Comparison of ENCODE assay signal across 8 mouse cellular contexts in genomic region chr11:5762633-5762982, GRCm38 (mm10). TPM values are rescaled to one million over a fixed set of nuclear protein-coding genes. Genes with fewer than 3 reads are reported as not detected.
A peak's percentile ranks its signal among the peaks of the same experiment; 100 is the strongest.
DNase-seq lines count a peak whose midpoint lies in the region; ATAC-seq and TF ChIP-seq lines count a peak whose summit lies in the region.

No protein-coding gene starts in this region.

- H3K4me3 ChIP-seq in lung, embryonic 15.5 days: peak overlapping the region; percentile 85
- peak overlapping the region; percentile 72 for H3K4me3 ChIP-seq in limb, embryonic 14.5 days (replicated peaks; ENCODE audit: low read length)
- peak overlapping the region; percentile 47 for H3K4me3 ChIP-seq in small intestine, adult 2 months (ENCODE audit: low read depth, low read length)

- ATAC-seq in lung, embryonic 15.5 days (ENCODE audit: borderline replicate concordance, extremely low read depth, low FRiP score, low TSS enrichment): 0 out of 2 replicates have a peak, but pooled peaks have one; percentile 36
- 0 out of 2 replicates have a peak, but pooled peaks have one; percentile 15 for ATAC-seq in erythroid progenitor cell, adult 5-6 weeks (replicated peaks; ENCODE audit: low FRiP score, poor library complexity, severe bottlenecking)
- peak; percentile 35; the same call in 1 of the 2 replicates for ATAC-seq in limb, embryonic 14.5 days (ENCODE audit: low FRiP score, low read depth)

- H3K36me3 ChIP-seq in lung, embryonic 15.5 days: peaks cover 6% of the 10 kb centered on the region; the same call in 1 of the 2 replicates
- H3K36me3 ChIP-seq in limb, embryonic 14.5 days (ENCODE audit: control insufficient read depth, insufficient read depth, low read length): peaks cover 3% of the 10 kb centered on the region; the same call in 1 of the 2 replicates
- H3K36me3 ChIP-seq in small intestine, adult 2 months (ENCODE audit: control insufficient read depth, insufficient read depth, low read length): peaks cover 4% of the 10 kb centered on the region; the same call in 1 of the 2 replicates

- DNase-seq in lung, adult 18-20 months: no peak
- DNase-seq in limb, embryonic 14.5 days (ENCODE audit: low spot score): no peak
- DNase-seq in right cerebral cortex, postnatal 10 days (ENCODE audit: low spot score in 2 of 2): no peak
- DNase-seq in ovary, postnatal 14 days (ENCODE audit: low spot score): no peak
- no peak for DNase-seq in layer of hippocampus, postnatal 36 days

- 12% methylated on average over 6 of the region's 6 CpGs for WGBS in lung, embryonic 15.5 days
- WGBS in limb, embryonic 14.5 days: 15% methylated on average over 6 of the region's 6 CpGs
- WGBS in small intestine, adult 2 months: 9% methylated on average over 6 of the region's 6 CpGs

- no peak for TF ChIP-seq POLR2A in limb, embryonic 14.5 days (IDR thresholded peaks at IDR 0.05; ENCODE audit: borderline replicate concordance, extremely low read depth, insufficient read depth, insufficient read length)
- TF ChIP-seq POLR2A in small intestine, adult 2 months (IDR thresholded peaks at IDR 0.05; ENCODE audit: low read depth, low read length): no peak

- no peaks in the 10 kb centered on the region for H3K27me3 ChIP-seq in lung, embryonic 15.5 days
- H3K27me3 ChIP-seq in limb, embryonic 14.5 days (ENCODE audit: control insufficient read depth, insufficient read depth, low read length): no peaks in the 10 kb centered on the region
- no peaks in the 10 kb centered on the region for H3K27me3 ChIP-seq in small intestine, adult 2 months (ENCODE audit: control insufficient read depth, insufficient read depth, low read length)

- H3K9ac ChIP-seq in lung, embryonic 15.5 days: peak overlapping the region; percentile 7; the same call in 1 of the 2 replicates
- H3K9ac ChIP-seq in limb, embryonic 14.5 days (ENCODE audit: low read depth, low read length, severe bottlenecking): peak overlapping the region; percentile 83

- no peaks in the 10 kb centered on the region for H3K9me3 ChIP-seq in lung, embryonic 15.5 days
- no peaks in the 10 kb centered on the region for H3K9me3 ChIP-seq in limb, embryonic 14.5 days (ENCODE audit: control insufficient read depth, low read length)

- peak overlapping the region; percentile 97; the same call in 1 of the 2 replicates for H3K27ac ChIP-seq in lung, embryonic 15.5 days
- peak overlapping the region; percentile 91; the same call in 1 of the 2 replicates for H3K27ac ChIP-seq in limb, embryonic 14.5 days (replicated peaks; ENCODE audit: low read depth, low read length)
- H3K27ac ChIP-seq in small intestine, adult 2 months (ENCODE audit: insufficient read depth, low read depth, low read length): no peak overlapping the region

- no peak for TF ChIP-seq CTCF in small intestine, adult 2 months (IDR thresholded peaks at IDR 0.05; ENCODE audit: extremely low read depth, insufficient read length, insufficient replicate concordance, low read depth, low read length)

- peak overlapping the region; percentile 78 for H3K4me2 ChIP-seq in lung, embryonic 15.5 days
- peak overlapping the region; percentile 80 for H3K4me2 ChIP-seq in limb, embryonic 14.5 days (replicated peaks; ENCODE audit: low read depth, low read length, severe bottlenecking)

- peaks cover 13% of the 10 kb centered on the region for H3K4me1 ChIP-seq in lung, embryonic 15.5 days
- H3K4me1 ChIP-seq in limb, embryonic 14.5 days (ENCODE audit: control insufficient read depth, insufficient read depth, low read length): peaks cover 5% of the 10 kb centered on the region
- H3K4me1 ChIP-seq in small intestine, adult 2 months (ENCODE audit: control insufficient read depth, insufficient read depth, insufficient read length, low read length): peaks cover 3% of the 10 kb centered on the region; the same call in 1 of the 2 replicates

RNA-seq across cellular contexts. Expression of gene Urgcp, which starts 0.4 kb away (rescaled TPM):
- polyA plus RNA-seq in lung, embryonic 15.5 days (2015; fragmentation: Nextera tagmentation; extraction: Ambion mirVana): 24.6 and 24.8 TPM in 2 replicates
- total RNA-seq in erythroid progenitor cell, adult 5-6 weeks (2015; ENCODE audit: low replicate concordance): 5.4 TPM in 2 replicates
- total RNA-seq in erythroid progenitor cell, adult 5-6 weeks (2017; ENCODE audit: low replicate concordance): 4.9 and 15.3 TPM in 2 replicates
- polyA plus RNA-seq in limb, embryonic 14.5 days (2012; rRNA removed): 17.1 and 21.5 TPM in 2 replicates
- polyA plus RNA-seq in limb, embryonic 14.5 days (2014; fragmentation: Nextera tagmentation; extraction: Ambion mirVana): 21.7 and 23.4 TPM in 2 replicates
- polyA plus RNA-seq in small intestine, adult 2 months (2012; rRNA removed): 18.6 and 45.5 TPM in 2 replicates
- total RNA-seq in layer of hippocampus, postnatal 36 days (2021): 10 to 100 TPM; 63.9 to 73.3 TPM

RNA-seq across cellular contexts. Expression of gene Dbnl, which starts 25.7 kb away (rescaled TPM):
- 111 and 115 TPM in 2 replicates for polyA plus RNA-seq in lung, embryonic 15.5 days (2015; fragmentation: Nextera tagmentation; extraction: Ambion mirVana)
- 19.5 and 23.9 TPM in 2 replicates for total RNA-seq in erythroid progenitor cell, adult 5-6 weeks (2015; ENCODE audit: low replicate concordance)
- total RNA-seq in erythroid progenitor cell, adult 5-6 weeks (2017; ENCODE audit: low replicate concordance): 23.1 and 26.2 TPM in 2 replicates
- polyA plus RNA-seq in limb, embryonic 14.5 days (2012; rRNA removed): 85.4 and 89.9 TPM in 2 replicates
- polyA plus RNA-seq in limb, embryonic 14.5 days (2014; fragmentation: Nextera tagmentation; extraction: Ambion mirVana): 107 and 119 TPM in 2 replicates
- polyA plus RNA-seq in small intestine, adult 2 months (2012; rRNA removed): 60.0 and 109 TPM in 2 replicates
- 10 to 100 TPM; 76.8 to 78.0 TPM for total RNA-seq in layer of hippocampus, postnatal 36 days (2021)

RNA-seq across cellular contexts. Expression of gene Pgam2, which starts 40.9 kb away (rescaled TPM):
- 29.6 and 49.3 TPM in 2 replicates for polyA plus RNA-seq in lung, embryonic 15.5 days (2015; fragmentation: Nextera tagmentation; extraction: Ambion mirVana)
- total RNA-seq in erythroid progenitor cell, adult 5-6 weeks (2015; ENCODE audit: low replicate concordance): not detected in 2 replicates
- total RNA-seq in erythroid progenitor cell, adult 5-6 weeks (2017; ENCODE audit: low replicate concordance): not detected in 2 replicates
- 46.8 and 55.3 TPM in 2 replicates for polyA plus RNA-seq in limb, embryonic 14.5 days (2012; rRNA removed)
- polyA plus RNA-seq in limb, embryonic 14.5 days (2014; fragmentation: Nextera tagmentation; extraction: Ambion mirVana): 64.4 and 88.3 TPM in 2 replicates
- polyA plus RNA-seq in small intestine, adult 2 months (2012; rRNA removed): 0.35 TPM in 1 of 2 replicates, not detected in the other
- total RNA-seq in layer of hippocampus, postnatal 36 days (2021): 10 to 100 TPM; 14.4 to 14.8 TPM

RNA-seq across cellular contexts. Expression of gene Mrps24, which starts 47.1 kb away (rescaled TPM):
- 179 and 188 TPM in 2 replicates for polyA plus RNA-seq in lung, embryonic 15.5 days (2015; fragmentation: Nextera tagmentation; extraction: Ambion mirVana)
- 37.5 and 45.3 TPM in 2 replicates for total RNA-seq in erythroid progenitor cell, adult 5-6 weeks (2015; ENCODE audit: low replicate concordance)
- total RNA-seq in erythroid progenitor cell, adult 5-6 weeks (2017; ENCODE audit: low replicate concordance): 6.3 and 21.7 TPM in 2 replicates
- 124 and 135 TPM in 2 replicates for polyA plus RNA-seq in limb, embryonic 14.5 days (2012; rRNA removed)
- 197 and 219 TPM in 2 replicates for polyA plus RNA-seq in limb, embryonic 14.5 days (2014; fragmentation: Nextera tagmentation; extraction: Ambion mirVana)
- polyA plus RNA-seq in small intestine, adult 2 months (2012; rRNA removed): 234 and 379 TPM in 2 replicates
- total RNA-seq in layer of hippocampus, postnatal 36 days (2021): 10 to 100 TPM; 67.6 to 72.2 TPM

Comparison
In these comparisons a context has a peak if more than half of its experiments do, and no peak if none do; other contexts are left out.
1. RNA of gene Pgam2, which starts 40.9 kb away (polyA plus RNA-seq): 46.8 to 88.3 TPM in limb, embryonic 14.5 days and 29.6 to 49.3 TPM in lung, embryonic 15.5 days; 0.35 TPM in small intestine, adult 2 months; every median in the first group is over 10 times any median in the second.
2. Peak in every context shown above with its lines, with median percentiles within 50 percentile points of each other: ATAC-seq and H3K4me3 ChIP-seq.